Mouse (Mus musculus): ENCODE measurements around the gene Gspt2. TPM values are rescaled to one million over a fixed set of nuclear protein-coding genes. Genes with fewer than 3 reads are reported as not detected.
"Not testable (repeated sequence)": the region's sequence is repeated elsewhere in the genome, so short reads cannot be mapped to it uniquely, and the experiment has no call there.

Gspt2 gene
- total RNA-seq (2021), result 10 to 100 TPM; 37.9 to 41.4 TPM
- long read RNA-seq, transcript Gspt2-201 (1 exons, 2,491 nt), result major isoform, 14 of 17 reads
- long read RNA-seq, partial matches to known transcripts, result 0 of 17 reads
- long read RNA-seq, other reads (novel, unspliced or antisense), result 3 of 17 reads

DNA sequence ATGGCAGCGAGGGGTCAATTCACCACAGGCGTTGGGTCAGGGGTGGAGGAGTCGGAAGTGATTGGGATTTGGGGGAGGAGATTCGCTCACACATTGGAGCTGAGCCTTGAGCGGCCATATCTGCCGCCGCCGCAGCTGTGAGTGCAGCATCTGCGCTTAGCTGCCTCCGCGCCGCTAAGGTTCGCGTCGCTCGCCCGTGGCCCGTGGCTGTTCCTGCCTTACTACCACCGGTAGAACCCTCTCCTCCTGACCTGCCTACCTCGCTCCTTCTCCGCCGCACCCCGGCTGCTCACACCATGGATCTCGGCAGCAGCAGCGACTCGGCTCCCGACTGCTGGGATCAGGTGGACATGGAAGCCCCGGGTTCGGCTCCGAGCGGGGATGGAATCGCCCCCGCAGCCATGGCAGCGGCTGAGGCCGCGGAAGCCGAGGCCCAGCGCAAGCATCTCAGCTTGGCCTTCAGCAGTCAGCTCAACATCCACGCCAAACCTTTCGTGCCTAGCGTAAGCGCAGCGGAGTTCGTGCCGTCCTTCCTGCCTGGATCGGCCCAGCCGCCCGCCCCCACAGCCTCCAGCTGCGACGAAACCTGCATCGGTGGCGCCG is at the start of gene Gspt2:
Gene Gspt2, plus strand, starts transcription at position 109 of the 603 bp plus-strand sequence.
- DNase-seq (ENCODE audit: low spot score in 2 of 2), result peak; percentile 33 to 61

DNA sequence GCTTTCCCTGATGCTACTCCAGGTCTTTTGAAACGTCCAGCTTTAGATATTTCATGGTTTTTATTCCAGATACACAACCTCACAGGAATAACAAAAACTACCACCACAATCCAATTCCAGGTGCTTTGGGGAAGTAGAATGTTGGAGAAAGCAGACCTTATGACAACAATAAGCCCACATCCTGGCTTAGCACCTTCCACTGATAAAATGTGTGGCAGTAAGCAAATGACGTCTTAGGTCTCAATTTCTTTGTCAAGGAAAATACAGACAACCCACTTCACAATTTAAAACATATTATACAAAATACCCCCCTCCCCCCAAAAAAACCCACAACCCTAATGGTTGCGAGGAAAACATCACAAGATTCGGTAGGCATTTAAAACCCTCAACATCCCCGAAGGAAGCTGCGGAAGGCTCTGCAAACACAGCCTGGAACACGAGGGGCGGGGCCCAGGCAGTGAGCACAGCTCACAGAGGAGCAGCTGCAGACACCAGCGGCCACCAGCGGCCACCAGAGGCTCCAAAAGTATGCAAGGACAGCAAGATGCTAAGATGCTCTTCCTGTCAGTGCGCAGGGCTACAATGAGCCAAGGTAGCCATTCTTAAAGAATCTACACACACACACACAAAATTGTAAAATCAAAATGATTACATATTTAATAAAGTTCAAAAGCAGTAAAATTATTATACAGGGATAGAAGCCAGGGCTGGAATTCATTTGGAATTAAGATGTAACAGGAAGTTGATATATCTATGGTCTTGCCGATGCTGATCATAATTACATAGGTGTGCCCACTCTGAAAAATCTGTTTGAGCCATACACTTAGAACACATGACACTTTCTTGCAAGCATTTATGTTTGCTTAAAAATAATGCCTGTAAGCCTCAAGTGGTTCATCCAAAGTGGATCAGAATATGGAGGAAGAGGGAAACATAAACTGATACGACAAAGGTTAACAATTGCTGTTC is 10.8 kb upstream of the Gspt2 start:
- peak; percentile 11 to 31 for DNase-seq (ENCODE audit: low spot score in 2 of 2)

DNA sequence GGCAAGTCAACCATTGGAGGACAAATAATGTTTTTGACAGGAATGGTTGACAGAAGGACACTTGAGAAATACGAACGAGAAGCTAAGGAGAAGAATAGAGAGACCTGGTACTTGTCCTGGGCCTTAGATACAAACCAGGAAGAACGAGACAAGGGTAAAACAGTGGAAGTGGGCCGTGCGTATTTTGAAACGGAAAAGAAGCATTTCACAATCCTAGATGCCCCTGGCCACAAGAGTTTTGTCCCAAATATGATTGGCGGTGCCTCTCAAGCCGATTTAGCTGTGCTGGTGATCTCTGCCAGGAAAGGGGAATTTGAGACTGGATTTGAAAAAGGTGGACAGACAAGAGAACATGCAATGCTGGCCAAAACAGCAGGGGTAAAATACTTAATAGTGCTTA is 1.0 kb downstream of the Gspt2 start:
- no peak for DNase-seq (ENCODE audit: low spot score in 2 of 2)

DNA sequence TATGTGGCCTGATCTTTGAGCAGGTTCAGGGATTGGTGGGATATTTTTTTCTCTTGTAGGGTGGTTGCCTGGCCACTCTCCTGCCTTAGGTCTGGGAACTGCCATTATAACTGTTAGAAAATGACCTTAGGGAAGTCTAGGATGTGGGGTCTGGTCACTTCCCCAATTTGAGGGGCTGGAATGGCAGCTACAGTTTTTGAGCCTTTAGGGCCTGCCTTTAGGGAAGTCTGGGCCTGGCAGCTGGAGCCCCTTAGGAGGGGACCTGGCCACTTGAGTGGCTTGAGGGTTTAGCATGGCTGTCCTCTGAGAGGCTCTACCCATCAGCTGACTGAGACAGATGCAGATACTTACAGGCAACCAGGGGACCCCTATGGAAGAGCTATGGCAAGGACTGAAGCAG is 12.7 kb downstream of the Gspt2 start:
- no peak for DNase-seq (ENCODE audit: low spot score in 2 of 2)

DNA sequence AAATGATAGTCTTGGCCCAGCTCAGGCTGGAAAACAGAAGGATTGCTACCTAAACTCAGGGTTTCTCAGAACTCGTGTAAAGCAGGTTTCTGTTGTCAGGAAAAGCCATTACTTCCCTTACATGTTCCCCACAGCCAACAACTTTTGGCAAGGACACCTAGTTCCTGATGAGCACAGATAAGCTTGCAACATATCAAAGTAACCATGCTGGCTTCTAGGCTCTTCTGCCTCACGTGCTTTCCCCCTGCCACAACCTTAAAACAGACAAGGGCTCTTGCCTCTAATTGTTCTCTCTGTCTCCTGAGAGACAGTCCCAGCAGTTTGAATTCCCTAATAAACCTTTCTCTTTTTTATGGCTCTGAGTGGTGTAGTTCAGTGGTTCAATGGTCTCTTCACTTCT is 21.9 kb downstream of the Gspt2 start:
- no peak for DNase-seq (ENCODE audit: low spot score in 2 of 2)

DNA sequence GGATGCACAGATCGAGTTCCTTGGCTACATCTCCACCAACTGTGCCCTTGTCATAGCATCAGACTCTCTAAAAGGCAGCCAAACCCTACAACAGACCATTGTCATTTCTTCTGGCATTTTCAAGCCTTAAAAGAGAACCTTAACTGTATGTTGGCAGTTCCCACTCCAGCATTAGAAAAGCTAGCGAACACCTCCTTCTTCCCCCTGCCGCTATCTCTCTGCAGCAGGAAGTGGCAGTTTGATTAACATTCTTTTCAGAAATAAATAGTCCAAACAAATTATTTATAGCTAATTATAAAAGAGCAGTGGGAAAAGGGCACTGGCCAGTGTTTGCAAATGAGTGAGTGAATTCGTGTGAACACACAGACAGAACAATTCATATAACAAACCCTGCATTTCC is 34.9 kb downstream of the Gspt2 start:
- no peak for DNase-seq (ENCODE audit: low spot score in 2 of 2)

DNA sequence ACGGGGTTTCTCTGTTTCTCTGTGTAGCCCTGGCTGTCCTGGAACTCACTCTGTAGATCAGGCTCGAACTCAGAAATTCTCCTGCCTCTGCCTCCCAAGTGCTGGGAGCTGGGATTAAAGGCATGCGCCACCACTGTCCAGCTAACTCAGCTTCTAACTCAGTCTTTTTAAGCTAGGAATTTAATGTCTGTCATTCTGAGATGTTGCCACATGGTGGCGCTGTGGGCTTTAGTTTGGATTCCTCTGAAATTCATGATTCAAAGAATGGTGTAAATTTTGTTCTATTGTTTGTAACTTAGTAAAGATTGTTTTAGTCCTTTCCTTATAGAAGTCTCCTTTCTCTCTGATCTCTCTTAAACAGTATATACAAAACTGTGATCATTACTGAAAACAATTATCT is 39.1 kb downstream of the Gspt2 start:
- peak; percentile 2 to 71 for DNase-seq (ENCODE audit: low spot score in 2 of 2)

DNA sequence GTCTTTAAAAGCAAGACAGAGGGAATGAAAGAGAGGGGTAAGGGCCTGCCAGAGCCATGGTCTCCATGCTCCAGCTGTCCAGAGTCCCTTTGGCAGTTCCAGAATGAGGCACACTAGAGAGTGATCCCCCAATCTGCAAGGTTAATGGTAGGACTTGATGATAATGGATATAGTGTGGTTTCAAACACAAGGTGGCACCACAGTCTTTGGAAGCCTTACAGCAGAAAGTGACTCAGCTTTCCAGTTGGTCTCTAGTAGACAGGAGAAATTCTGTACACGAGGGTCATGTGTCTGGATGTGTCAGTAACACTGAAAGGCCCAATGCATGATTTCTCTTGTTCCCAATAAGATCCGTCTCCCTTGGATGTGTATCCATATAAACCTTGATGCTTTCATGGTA is 45.7 kb downstream of the Gspt2 start:
- not testable (repeated sequence) for DNase-seq (ENCODE audit: low spot score in 2 of 2)

DNA sequence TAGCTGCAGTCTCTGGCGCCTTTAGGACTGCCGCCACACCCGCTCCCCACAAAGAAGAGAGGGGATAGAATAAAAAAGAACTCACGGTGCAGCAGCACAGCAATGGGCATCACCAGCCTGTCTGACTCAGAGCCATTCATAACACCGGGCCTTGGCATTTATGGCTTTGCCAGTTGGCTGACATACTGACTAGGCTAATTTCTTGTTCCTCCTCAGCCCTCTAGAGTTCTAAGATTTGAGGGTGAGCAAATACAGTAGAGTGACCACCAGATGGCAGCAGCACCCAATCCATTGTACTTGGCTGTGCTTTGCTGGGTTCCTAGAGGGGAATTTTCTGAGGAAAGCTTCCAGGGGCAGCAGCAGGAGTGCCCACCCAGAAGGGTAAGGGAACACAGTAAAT is 53.7 kb downstream of the Gspt2 start:
- DNase-seq (ENCODE audit: low spot score in 2 of 2), result peak in 1 of 2 experiments; percentile 2

Other genes starting within 250 kb of the Gspt2 start
- gene Maged1, start 93.9 kb upstream of the Gspt2 start, total RNA-seq (2021), result 100 to 1,000 TPM; 525 to 550 TPM
- gene Zxdb, start 88.5 kb downstream of the Gspt2 start, total RNA-seq (2021), result 10 to 100 TPM; 20.3 to 20.8 TPM